Mouse (Mus musculus): ENCODE measurements around the gene Gas2.

GRCm38 (mm10) chr7:52007138-52007537 lies 145.3 kb downstream of the Gas2 start:
- no peak for TF ChIP-seq EP300 (IDR thresholded peaks at IDR 0.05; ENCODE audit: insufficient read depth, low read depth, low read length)
- TF ChIP-seq CTCF (IDR thresholded peaks at IDR 0.05), result no peak
- TF ChIP-seq POLR2A (IDR thresholded peaks at IDR 0.05; ENCODE audit: insufficient read depth, low read depth, low read length), result no peak
